Mouse (Mus musculus) MEL (cell line): ENCODE measurements at regions not wholly inside any gene's neighbourhood (a gene's known extent, or its start where the extent isn't known, plus 50 kb on each side); places are given as distances from the start of the nearest gene placed in this dataset.

Source experiments
- MAFK ChIP-seq: IDR thresholded peaks from 2 replicates; pipeline ENCODE4 v1.6.1; 2011; ENCODE audit warnings: low read depth, mild to moderate bottlenecking, low read length, improper control_type of control experiment, borderline replicate concordance
- POLR2A ChIP-seq, 2 experiments: IDR thresholded peaks; 2 replicates each; pipeline ENCODE4 v1.6.1; 2011 to 2012; ENCODE audit warnings: low read length in 2 of 2, mild to moderate bottlenecking in 2 of 2, control low read depth in 1 of 2, improper control_type of control experiment in 1 of 2, low read depth in 1 of 2, moderate library complexity in 1 of 2; ENCODE audit not compliant: control insufficient read depth in 1 of 2, insufficient read depth in 1 of 2, poor library complexity in 1 of 2
- SIN3A ChIP-seq: IDR thresholded peaks from 2 replicates; pipeline ENCODE4 v1.6.1; 2012; ENCODE audit warnings: low read length, improper control_type of control experiment, inconsistent platforms
- USF1 ChIP-seq: IDR thresholded peaks from 2 replicates; pipeline ENCODE4 v1.6.1; 2014; ENCODE audit warnings: low read depth, mild to moderate bottlenecking, inconsistent platforms, low read length, improper control_type of control experiment, moderate library complexity

DNA sequence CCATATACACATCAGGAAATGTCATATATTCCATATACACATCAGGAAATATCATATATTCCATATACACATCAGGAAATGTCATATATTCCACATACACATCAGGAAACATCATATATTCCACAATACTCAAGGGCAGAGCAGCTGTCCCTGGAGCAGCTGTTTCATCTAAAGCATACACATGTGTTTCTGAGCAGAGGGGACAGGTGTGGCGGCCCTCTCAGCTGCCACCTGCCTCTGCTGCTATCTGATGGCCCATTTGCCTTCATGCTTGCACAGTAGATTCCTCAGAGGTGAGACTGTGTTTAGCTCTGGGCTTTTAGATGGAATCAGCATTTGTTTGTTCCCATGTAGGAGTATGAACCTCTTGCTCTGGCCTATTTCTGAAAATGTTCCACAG lies 158.1 kb upstream of the Igfbp3 start:
- TF ChIP-seq POLR2A (IDR thresholded peaks at IDR 0.05; ENCODE audit: control insufficient read depth in 1 of 2, insufficient read depth in 1 of 2, low read depth in 1 of 2, low read length in 2 of 2, poor library complexity in 1 of 2) (no peak), SIN3A (no peak), MAFK (no peak), USF1 (no peak)
